Mouse (Mus musculus): ENCODE data around the gene Zfp541. TPM values are rescaled to one million over a fixed set of nuclear protein-coding genes. Genes with fewer than 3 reads are reported as not detected.

Zfp541 gene
- total and polyA plus RNA-seq, 3 experiments, result 0.01 TPM; not detected in 2

DNA sequence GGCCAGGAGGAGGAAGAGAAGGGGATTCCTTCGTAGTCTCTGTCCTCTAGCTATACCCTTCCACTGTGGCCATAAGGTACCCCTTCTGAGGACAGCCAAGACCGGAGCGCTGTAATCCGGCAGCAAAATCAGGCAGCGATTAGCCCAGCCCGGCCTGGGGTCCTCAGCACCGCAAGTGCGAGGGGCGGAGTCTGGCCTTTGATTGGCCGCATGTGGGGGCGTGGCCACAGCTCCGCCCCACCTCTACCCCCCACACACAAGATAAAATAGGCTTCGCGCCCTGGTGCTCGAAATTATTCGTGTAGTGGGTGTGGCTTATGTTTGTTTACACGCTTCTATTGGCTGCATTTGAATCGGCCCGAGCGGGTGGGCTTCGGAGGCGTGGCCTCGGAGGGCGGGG, 8.9 kb upstream of the Zfp541 start (continued):
- TF ChIP-seq GATA1 (IDR thresholded peaks at IDR 0.05; ENCODE audit: low read depth, low read length) (no peak), MAZ (IDR thresholded peaks at IDR 0.05; ENCODE audit: low read depth, low read length) (peak; percentile 67), UBTF (IDR thresholded peaks at IDR 0.05; ENCODE audit: borderline replicate concordance, insufficient read depth, low read depth, low read length) (no peak), BHLHE40 (IDR thresholded peaks at IDR 0.05; ENCODE audit: borderline replicate concordance, low read depth, low read length) (no peak), RAD21 (IDR thresholded peaks at IDR 0.05; ENCODE audit: low read depth, low read length) (no peak), ETS1 (IDR thresholded peaks at IDR 0.05; ENCODE audit: low read depth, low read length) (no peak)

DNA sequence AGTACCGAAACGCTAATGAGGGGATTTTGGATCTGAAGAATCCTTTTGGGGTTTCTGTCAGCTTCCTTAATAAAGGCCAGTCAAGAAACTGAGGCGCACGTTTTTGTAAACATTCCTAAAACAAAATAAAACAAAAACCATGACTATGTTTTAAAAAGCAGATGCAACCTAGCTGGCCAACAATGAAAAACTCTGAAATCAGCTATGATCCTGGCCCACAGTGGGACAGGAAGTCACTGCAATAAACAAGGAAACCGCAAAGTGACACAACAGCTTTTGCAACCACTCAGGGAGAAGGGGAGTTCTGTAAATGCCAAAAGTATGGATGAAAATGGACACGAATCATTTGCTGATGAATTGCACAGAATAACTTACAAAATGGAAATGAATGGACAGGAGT, 8.5 kb upstream of the Zfp541 start:
- peak overlapping the region; percentile 42 to 46 for H3K4me3 ChIP-seq (ENCODE audit: control insufficient read depth in 1 of 2, insufficient read depth in 1 of 2, low read depth in 2 of 2, low read length in 2 of 2)
- TF ChIP-seq MXI1 (IDR thresholded peaks at IDR 0.05; ENCODE audit: low read depth, low read length) (peak; percentile 54; the same call in 1 of the 2 replicates), MAX (IDR thresholded peaks at IDR 0.05; ENCODE audit: low read length) (no peak), ETS1 (IDR thresholded peaks at IDR 0.05; ENCODE audit: low read depth, low read length) (peak; percentile 61), TBP (IDR thresholded peaks at IDR 0.05; ENCODE audit: low read depth, low read length) (0 out of 2 replicates have a peak, but pooled peaks have one; percentile 16), TAL1 (IDR thresholded peaks at IDR 0.05; ENCODE audit: low read length) (no peak), HCFC1 (IDR thresholded peaks at IDR 0.05; ENCODE audit: low read depth, low read length) (peak; percentile 16; the same call in 1 of the 2 replicates), NELFE (IDR thresholded peaks at IDR 0.05; ENCODE audit: low read depth, low read length) (peak; percentile 36; the same call in 1 of the 2 replicates), ELF1 (IDR thresholded peaks at IDR 0.05; ENCODE audit: low read depth, low read length) (peak; percentile 62), SIN3A (IDR thresholded peaks at IDR 0.05; ENCODE audit: low read length) (peak; percentile 63), EP300 (IDR thresholded peaks at IDR 0.05; ENCODE audit: low read depth in 1 of 2, low read length in 2 of 2) (no peak), POLR2AphosphoS2 (IDR thresholded peaks at IDR 0.05; ENCODE audit: low read length) (no peak), TCF12 (IDR thresholded peaks at IDR 0.05; ENCODE audit: low read depth, low read length) (peak; percentile 24; the same call in 1 of the 2 replicates), ZMIZ1 (IDR thresholded peaks at IDR 0.05; ENCODE audit: low read depth, low read length) (0 out of 2 replicates have a peak, but pooled peaks have one; percentile 5), USF1 (IDR thresholded peaks at IDR 0.05; ENCODE audit: low read depth, low read length) (no peak), ZC3H11A (IDR thresholded peaks at IDR 0.05; ENCODE audit: low read depth, low read length) (no peak), CHD2 (IDR thresholded peaks at IDR 0.05; ENCODE audit: low read length) (no peak)
- H3K27me3 ChIP-seq (ENCODE audit: control insufficient read depth in 1 of 2, insufficient read depth in 2 of 2, low read length in 2 of 2), result no peaks in the 10 kb centered on the region
- H3K9me3 ChIP-seq (replicated peaks; ENCODE audit: insufficient read depth, low read length), result no peaks in the 10 kb centered on the region
- H3K4me1 ChIP-seq (ENCODE audit: control insufficient read depth in 1 of 2, insufficient read depth in 2 of 2, low read length in 2 of 2), result peaks cover 2 to 23% of the 10 kb centered on the region in 2 experiments; a peak in 2 of 4 replicates
- H3K36me3 ChIP-seq (ENCODE audit: control insufficient read depth in 1 of 2, insufficient read depth in 2 of 2, low read length in 2 of 2), result peaks cover 0 to 19% of the 10 kb centered on the region in 2 experiments; a peak in 2 of 4 replicates
- peak overlapping the region; percentile 51 for H3K27ac ChIP-seq (ENCODE audit: control insufficient read depth, low read depth, low read length)
- H3K9ac ChIP-seq (ENCODE audit: control insufficient read depth, low read depth, low read length, poor library complexity, severe bottlenecking), result peak overlapping the region; percentile 47
- peaks cover 23% of the 10 kb centered on the region for H3K79me2 ChIP-seq (ENCODE audit: control insufficient read depth, insufficient read depth, low read length, poor library complexity)
- DNase-seq (ENCODE audit: low read depth, low spot score), result peak; percentile 84
